Mouse (Mus musculus) neural tube, postnatal 0 days (tissue): ENCODE results near the gene Cd209f. TPM values are rescaled to one million over a fixed set of nuclear protein-coding genes. Genes with fewer than 3 reads are reported as not detected.

Experiments used
- polyA plus RNA-seq: library from polyadenylated mRNA; unstranded; fragments of >200 nt; fragmentation: Nextera tagmentation; extraction: Ambion mirVana; gene quantifications from 2 replicates; pipeline ENCODE4 v1.2.1, GENCODE M21; 2015

Gene Cd209f
- not detected in 2 replicates for polyA plus RNA-seq

GRCm38 (mm10) chr8:4105735-4106134, at the start of gene Cd209f:
TSS of gene Cd209f (minus strand) at chr8:4105835.

GRCm38 (mm10) chr8:4133798-4134197, 28.2 kb upstream of the Cd209f start, which contains the start of gene Cd209g:
TSS of gene Cd209g (plus strand) at chr8:4134098.

Other genes starting within 250 kb of the Cd209f start
- gene Cd209d, start 227.3 kb downstream of the Cd209f start, polyA plus RNA-seq, result not detected in 2 replicates
- gene Cd209b, start 179.0 kb downstream of the Cd209f start, polyA plus RNA-seq, result not detected in 2 replicates
- gene Cd209c, start 151.1 kb downstream of the Cd209f start, polyA plus RNA-seq, result 0.21 and 0.29 TPM in 2 replicates
- 0.08 TPM in 1 of 2 replicates, not detected in the other for gene Cd209g, start 28.3 kb upstream of the Cd209f start, polyA plus RNA-seq
- gene Evi5l, start 60.7 kb upstream of the Cd209f start, polyA plus RNA-seq, result 83.2 and 98.3 TPM in 2 replicates
- 27.2 and 29.5 TPM in 2 replicates for gene Prr36, start 111.6 kb upstream of the Cd209f start, polyA plus RNA-seq
- gene Lrrc8e, start 121.0 kb upstream of the Cd209f start, polyA plus RNA-seq, result not detected in 2 replicates
- 30.1 and 30.5 TPM in 2 replicates for gene Map2k7, start 132.9 kb upstream of the Cd209f start, polyA plus RNA-seq
- gene Gm49320, start 133.0 kb upstream of the Cd209f start, polyA plus RNA-seq, result 0.31 and 0.61 TPM in 2 replicates
- 3.5 and 3.6 TPM in 2 replicates for gene Tgfbr3l, start 142.4 kb upstream of the Cd209f start, polyA plus RNA-seq
- 64.1 and 65.4 TPM in 2 replicates for gene Snapc2, start 147.2 kb upstream of the Cd209f start, polyA plus RNA-seq
- gene Ctxn1, start 153.4 kb upstream of the Cd209f start, polyA plus RNA-seq, result 198 and 236 TPM in 2 replicates
- gene Timm44, start 170.1 kb upstream of the Cd209f start, polyA plus RNA-seq, result 46.1 and 49.8 TPM in 2 replicates
- gene Ccl25, start 219.4 kb upstream of the Cd209f start, polyA plus RNA-seq, result 12.6 and 13.0 TPM in 2 replicates
- 60.0 and 61.4 TPM in 2 replicates for gene Elavl1, start 219.6 kb upstream of the Cd209f start, polyA plus RNA-seq